Mouse (Mus musculus) cerebellum, adult 8-10 months (tissue): ENCODE data around the gene Slc7a7.
"Not testable (repeated sequence)": the region's sequence is repeated elsewhere in the genome, so short reads cannot be mapped to it uniquely, and the experiment has no call there.

ENCODE experiments used
- DNase-seq: peaks from one replicate; pipeline ENCODE4 v3.0.0; 2022

Gene Slc7a7

DNA sequence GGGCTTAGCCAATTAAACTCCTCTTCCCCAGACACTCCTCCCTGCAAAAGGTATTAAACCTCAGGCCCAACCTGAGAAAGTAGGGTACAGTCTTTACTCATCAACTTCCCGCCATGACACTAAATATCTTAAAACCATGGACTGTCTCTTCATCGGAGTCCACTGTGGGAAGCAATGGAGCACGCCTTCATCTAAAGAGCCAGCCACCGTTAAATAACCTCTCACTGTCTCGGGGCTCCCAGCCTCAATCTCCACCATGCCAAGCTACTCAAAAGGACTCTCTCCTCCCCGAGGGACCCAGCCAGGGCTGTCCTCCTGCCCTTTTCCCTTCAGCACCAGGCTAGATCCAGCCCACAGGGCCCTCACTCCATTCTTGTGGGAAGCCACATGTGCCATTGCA lies 47.0 kb downstream of the Slc7a7 start:
- DNase-seq: no peak

DNA sequence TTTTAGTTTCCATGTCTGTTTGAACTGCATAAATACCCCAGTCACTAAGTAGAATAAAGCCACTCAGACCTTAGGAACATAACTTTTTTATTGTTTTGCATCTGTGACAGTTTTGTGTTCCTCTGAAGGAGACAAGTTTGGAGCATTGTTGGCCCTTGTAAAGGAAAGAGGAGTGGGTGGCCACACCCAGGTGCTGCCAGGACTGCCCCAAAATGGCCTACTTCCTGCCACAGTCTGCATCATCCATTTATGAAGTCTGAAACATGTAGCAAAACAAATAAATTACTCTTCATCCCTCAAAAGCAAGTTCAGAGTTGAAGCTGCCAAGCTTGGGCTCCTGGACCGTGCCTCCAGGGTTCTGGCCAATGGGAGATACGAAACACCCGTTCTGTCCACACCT lies 48.2 kb downstream of the Slc7a7 start:
- DNase-seq: no peak

DNA sequence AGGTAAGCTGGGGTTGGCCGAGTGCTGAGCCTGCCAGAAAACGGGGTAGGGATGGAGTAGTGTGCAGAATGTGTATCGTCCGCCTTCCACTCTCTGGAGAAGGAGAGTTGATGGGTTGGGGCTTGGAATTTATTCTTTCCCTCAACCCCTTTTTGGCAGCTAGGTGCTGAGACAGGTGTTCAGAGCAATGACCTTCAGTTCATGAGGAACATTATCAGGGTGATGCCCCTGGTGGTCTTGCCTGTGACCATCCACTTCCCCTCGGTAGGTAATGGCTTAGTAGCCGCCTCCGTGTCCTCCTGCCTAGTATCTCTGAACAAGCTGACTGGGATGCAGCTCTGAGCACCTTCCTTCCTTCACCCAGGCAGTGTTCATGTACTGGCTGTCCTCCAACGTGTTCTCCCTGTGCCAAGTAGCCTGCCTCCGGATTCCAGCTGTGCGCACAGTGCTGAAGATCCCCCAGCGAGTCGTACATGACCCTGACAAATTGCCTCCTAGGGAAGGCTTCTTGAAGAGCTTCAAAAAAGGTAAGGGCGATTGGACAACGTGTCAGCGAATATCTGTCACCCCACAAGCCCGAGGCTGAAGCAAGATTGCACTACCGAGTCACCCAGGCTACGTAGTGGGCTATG lies 50.0 kb downstream of the Slc7a7 start:
- no peak for DNase-seq

GRCm38 (mm10) chr14:54366581-54366980 lies 51.0 kb downstream of the Slc7a7 start:
- DNase-seq: no peak

- no peak for DNase-seq
These were observed 52.4 kb downstream of the Slc7a7 start for GRCm38 (mm10) chr14:54365026-54365645.

- no peak for DNase-seq
These were observed 54.4 kb downstream of the Slc7a7 start for GRCm38 (mm10) chr14:54363156-54363555.

GRCm38 (mm10) chr14:54360577-54361340 lies 56.8 kb downstream of the Slc7a7 start, which contains the start of gene Oxa1l:
Gene Oxa1l (plus strand): TSS chr14:54360834.
- DNase-seq: peak; percentile 97

- no peak for DNase-seq
These were observed 63.2 kb downstream of the Slc7a7 start for GRCm38 (mm10) chr14:54354406-54354805.

DNA sequence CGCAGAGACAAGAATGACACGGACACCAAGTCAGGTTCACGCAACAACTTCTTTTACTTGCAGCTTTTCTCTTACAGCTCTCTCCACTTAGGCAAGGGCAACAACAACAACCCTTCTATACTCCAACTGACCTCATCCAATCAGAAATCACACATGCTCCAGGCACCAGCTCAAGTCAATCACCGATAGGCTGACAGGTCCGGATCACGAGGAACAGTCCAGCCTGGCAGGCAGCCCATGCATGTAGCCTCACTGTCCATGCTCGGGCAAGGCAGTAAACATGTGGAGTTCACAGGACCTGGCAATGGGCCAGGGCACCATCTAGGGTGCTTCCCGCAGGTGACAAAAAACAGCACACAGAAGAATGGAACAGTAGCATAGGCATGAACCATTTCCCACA lies 65.3 kb downstream of the Slc7a7 start:
- DNase-seq: no peak

DNA sequence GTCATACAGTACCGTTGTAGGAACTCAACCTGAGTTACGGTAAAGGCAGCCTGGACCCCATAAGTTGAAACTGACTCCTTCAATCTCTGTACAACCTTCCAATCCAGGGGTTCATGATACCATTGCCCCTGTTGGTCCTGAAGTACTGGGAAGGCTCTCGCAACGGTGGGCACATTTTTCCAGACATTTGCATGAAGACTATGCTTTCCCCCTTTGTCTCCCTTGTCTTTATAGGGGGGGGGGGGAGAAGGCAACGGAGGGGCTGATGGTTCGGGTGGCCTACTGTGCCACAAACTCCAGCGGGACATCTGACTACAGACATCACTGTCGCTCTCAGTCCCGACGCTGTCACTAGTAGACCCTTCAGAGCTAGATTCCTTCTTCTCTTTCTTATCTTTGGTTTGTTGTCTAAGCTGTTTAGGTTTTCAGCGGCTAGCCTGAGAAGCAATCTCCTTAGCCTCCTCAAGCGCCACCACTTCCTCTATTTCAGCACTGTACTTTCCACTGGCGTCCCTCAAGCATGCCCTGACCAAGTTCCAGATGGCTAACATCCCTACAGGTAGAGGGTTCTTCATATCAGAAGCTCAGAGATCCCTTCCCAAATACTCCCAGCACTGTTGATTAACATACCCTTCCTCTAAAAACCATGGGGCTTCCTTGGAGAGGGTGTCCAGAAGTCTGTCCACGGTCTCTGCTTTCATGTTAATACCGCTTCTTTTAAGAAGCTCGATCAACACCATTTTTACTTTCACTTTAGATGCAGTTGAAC lies 66.6 kb downstream of the Slc7a7 start:
- DNase-seq: not testable (repeated sequence)

- DNase-seq: not testable (repeated sequence)
These were observed 75.8 kb downstream of the Slc7a7 start for GRCm38 (mm10) chr14:54341807-54342206.

GRCm38 (mm10) chr14:54340836-54341235 lies 76.7 kb downstream of the Slc7a7 start:
- no peak for DNase-seq

DNA sequence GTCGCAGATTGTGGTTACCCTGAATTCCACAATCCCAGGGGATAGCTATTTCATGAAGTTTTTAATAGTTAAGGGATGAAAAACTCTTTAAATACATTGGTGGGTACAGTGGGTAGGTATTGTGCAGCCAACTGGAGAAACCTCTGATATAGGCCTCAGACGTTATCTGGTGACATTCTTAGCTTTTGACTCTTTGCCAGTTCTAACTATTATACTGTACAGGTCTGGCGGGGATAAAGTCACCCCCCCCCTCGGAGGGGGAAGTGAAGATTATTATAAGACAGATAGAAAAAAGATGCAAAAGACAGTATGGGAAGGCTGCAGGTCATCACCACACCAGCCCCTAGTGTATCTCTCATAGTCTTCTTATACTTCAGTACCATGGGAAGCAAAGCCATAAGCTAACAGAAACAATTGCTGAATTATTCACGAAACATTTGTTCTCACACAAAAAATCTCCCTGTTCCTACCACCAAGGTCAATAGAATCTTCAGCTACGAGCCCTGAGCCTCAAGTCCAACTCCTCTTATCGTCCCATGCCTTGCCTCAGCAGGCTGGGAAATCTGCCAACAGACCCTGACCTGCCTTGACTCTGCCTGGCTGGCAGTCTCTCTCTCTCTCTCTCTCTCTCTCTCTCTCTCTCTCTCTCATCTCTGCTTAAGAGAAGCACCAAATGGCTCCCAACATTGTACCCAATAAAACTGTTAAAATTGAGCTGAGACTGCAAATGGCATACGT lies 84.0 kb downstream of the Slc7a7 start:
- DNase-seq: no peak

GRCm38 (mm10) chr14:54332176-54333074 lies 85.2 kb downstream of the Slc7a7 start:
- no peak for DNase-seq

DNA sequence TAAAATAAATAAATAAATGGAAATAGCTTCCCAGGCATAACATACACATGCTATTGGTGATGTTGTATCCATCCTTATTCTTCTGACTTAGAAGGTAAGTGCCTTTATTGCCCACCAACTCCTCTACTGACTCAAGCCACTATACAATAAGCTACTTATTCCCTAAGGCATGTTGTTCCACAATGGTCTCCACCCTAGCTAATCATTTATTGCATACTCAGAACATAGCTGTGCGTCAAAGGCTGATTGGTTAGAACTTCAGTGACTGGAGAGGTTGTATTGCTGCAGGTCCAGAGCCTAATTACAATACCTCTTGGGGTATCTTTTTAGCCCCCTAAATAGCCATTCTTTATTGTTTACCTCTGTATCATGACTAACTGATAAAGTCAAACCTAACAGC lies 86.4 kb downstream of the Slc7a7 start:
- no peak for DNase-seq

DNA sequence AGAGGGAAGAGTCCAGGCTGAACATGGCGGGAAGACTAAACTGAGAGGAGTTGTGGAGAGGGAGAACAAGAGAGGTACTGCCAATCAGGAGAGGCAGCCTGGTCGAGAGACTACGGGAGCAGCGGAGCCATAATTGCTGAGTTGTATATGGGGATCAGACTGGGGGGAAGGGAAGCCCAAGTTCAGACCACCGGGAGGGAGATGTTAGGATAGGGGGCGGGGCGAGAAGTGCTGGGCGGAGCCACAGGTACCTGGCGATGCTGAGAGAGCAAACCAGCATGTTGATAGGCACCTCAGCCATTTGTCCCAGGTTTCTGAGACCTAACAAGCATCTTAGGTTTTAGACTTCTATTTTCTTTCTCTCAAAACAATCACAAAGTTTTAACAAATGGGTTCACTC lies 88.4 kb downstream of the Slc7a7 start:
- DNase-seq: no peak

DNA sequence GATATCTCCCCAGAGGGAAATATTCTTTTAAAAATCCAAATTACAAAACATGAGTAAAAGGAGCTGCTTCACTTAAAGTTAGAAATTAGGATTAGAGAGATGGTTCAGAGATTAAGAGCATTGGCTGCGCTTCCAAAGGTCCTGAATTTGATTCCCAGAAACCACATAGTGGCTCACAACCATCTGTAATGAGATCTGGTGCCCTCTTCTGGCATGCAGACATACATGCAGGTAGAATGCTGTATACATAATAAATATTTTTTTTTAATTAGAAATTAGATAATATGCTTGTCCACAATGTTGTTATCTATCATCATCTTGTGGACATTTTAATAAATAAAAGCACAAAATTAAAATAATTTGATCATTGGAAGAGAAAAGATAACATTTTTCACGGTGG lies 89.0 kb downstream of the Slc7a7 start:
- DNase-seq: no peak

DNA sequence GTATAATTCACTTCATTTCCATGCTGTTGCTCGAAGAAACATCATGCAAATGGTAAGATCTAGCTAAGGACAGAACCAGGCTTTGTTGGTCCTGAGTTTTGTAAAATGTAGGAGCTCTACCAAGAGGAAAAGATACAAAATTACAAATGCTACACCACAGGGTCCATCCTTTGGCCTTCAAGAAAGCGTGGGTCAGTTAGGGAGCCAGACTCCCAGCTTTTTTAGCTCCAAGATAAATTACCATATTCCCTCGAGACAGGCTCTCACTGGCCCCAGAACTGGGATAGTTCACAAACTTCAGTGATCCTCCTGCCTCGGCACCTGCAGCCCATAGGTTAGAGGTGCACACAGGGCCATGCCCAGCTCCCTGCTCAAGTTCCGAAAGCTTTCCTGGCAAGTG lies 93.1 kb downstream of the Slc7a7 start:
- DNase-seq: no peak

DNA sequence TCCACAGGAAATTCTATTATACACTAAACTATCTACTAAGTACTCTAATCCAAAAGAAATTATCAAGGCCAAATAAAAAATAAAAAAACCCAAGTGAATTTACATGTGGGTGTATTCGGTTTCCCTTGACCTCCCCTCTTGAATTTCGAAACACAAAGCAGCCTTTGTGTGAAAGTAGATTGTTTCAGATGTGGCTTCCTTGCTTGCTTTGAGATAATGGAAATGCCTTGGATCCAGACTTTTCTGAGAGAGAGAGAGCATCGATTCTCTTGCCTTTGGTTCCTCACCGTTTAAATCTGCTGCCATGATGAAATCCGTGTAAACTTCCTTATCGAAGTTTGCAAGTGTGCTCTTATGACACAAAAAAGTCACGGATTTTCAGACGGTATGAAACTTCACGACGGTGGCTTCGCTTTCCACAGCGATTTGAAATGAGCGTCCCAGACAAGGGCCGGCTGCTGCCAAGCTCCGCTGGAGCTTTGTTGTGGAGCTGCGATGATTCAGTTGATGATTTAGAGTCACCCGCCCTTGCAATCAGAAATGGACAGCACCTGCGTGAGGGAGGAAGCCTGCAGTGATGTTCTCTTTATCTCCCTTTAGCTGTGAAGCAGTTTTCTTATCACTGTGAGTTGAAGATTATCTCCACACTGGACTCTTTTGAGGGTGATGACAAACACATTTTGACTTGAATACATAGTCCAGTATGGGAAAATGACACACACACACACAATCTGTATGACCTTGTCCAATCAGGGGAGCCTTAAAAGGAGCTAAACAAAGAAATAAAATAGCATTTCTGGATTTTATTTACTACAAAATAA lies 95.8 kb downstream of the Slc7a7 start:
- no peak for DNase-seq
